Mouse (Mus musculus) lung, embryonic 14.5 days (tissue): ENCODE measurements at regions not wholly inside any gene's neighbourhood (a gene's known extent, or its start where the extent isn't known, plus 50 kb on each side); places are given as distances from the start of the nearest gene placed in this dataset.

Experiments
- ATAC-seq: fragments of 200-750 bp; cut with Nextera tagmentation; 2 replicates; pipeline ENCODE4 v1.8.0; 2017; ENCODE audit warnings: mild to moderate bottlenecking, moderate TSS enrichment, moderate library complexity; ENCODE audit not compliant: insufficient read depth
- DNase-seq: peaks from one replicate; pipeline ENCODE4 v3.0.0-alpha.2; 2015
- H3K27ac ChIP-seq: fragments of 300-500 bp; sonication (generic); 2 replicates; pipeline ENCODE4 v1.5.1; 2014; ENCODE audit warnings: low read depth, mild to moderate bottlenecking, moderate library complexity
- H3K27me3 ChIP-seq: fragments of 300-500 bp; sonication (generic); 2 replicates; pipeline ENCODE4 v1.6.1; 2014; ENCODE audit warnings: low read length, control low read depth; ENCODE audit not compliant: insufficient read depth
- H3K36me3 ChIP-seq: fragments of 300-500 bp; sonication (generic); 2 replicates; pipeline ENCODE4 v1.6.1; 2014; ENCODE audit warnings: control low read depth; ENCODE audit not compliant: insufficient read depth
- H3K4me1 ChIP-seq: fragments of 300-500 bp; sonication (generic); 2 replicates; pipeline ENCODE4 v1.6.1; 2014; ENCODE audit warnings: antibody characterized with exemption, control low read depth; ENCODE audit not compliant: insufficient read depth
- H3K4me2 ChIP-seq: fragments of 300-500 bp; sonication (generic); 2 replicates; pipeline ENCODE4 v1.6.1; 2014; ENCODE audit warnings: mild to moderate bottlenecking
- H3K4me3 ChIP-seq: fragments of 300-500 bp; sonication (generic); 2 replicates; pipeline ENCODE4 v1.5.1; 2014; ENCODE audit warnings: low read depth, low read length
- H3K9ac ChIP-seq: fragments of 300-500 bp; sonication (generic); 2 replicates; pipeline ENCODE4 v1.6.1; 2014
- H3K9me3 ChIP-seq: fragments of 300-500 bp; sonication (generic); 2 replicates; pipeline ENCODE4 v1.6.1; 2016; ENCODE audit warnings: low read depth, low read length, control low read depth
- CTCF ChIP-seq: IDR thresholded peaks from 2 replicates; pipeline ENCODE4 v1.5.1; 2016; ENCODE audit warnings: antibody characterized with exemption, low read depth
- WGBS: fragments of 180-500 bp; shearing (Covaris S2); extraction: QIAGEN DNeasy Blood & Tissue Kit; methylation state at CpG from one replicate; pipeline ENCODE4 v1.1.7; 2014; 5-methylcytosine and 5-hydroxymethylcytosine counted together

GRCm38 (mm10) chr9:79029456-79029855 lies 414.1 kb downstream of the Cd109 start:
- Histone ChIP-seq H3K27me3 (no peaks in the 10 kb centered on the region), H3K4me2 (no peak overlapping the region), H3K4me3 (no peak overlapping the region), H3K36me3 (no peaks in the 10 kb centered on the region), H3K27ac (no peak overlapping the region), H3K4me1 (no peaks in the 10 kb centered on the region), H3K9me3 (no peaks in the 10 kb centered on the region), H3K9ac (no peak overlapping the region)
- no peak for DNase-seq
- TF ChIP-seq CTCF: no peak
- WGBS: 70% methylated on average over 9 of the region's 9 CpGs
- ATAC-seq: no peak

GRCm38 (mm10) chr9:79035677-79036076 lies 420.3 kb downstream of the Cd109 start:
- Histone ChIP-seq H3K4me1 (no peaks in the 10 kb centered on the region), H3K4me2 (no peak overlapping the region), H3K4me3 (no peak overlapping the region), H3K27ac (no peak overlapping the region), H3K36me3 (no peaks in the 10 kb centered on the region), H3K9ac (no peak overlapping the region), H3K27me3 (no peaks in the 10 kb centered on the region), H3K9me3 (no peaks in the 10 kb centered on the region)
- ATAC-seq: no peak
- TF ChIP-seq CTCF: no peak
- no peak for DNase-seq
- 67% methylated on average over 2 of the region's 2 CpGs for WGBS

- H3K27me3 ChIP-seq: no peaks in the 10 kb centered on the region
- 57% methylated on average over 1 of the region's 1 CpGs for WGBS
- DNase-seq (peak; percentile 27), ATAC-seq (no peak)
- H3K9ac ChIP-seq: no peak overlapping the region
- H3K4me1 ChIP-seq: no peaks in the 10 kb centered on the region
- no peak overlapping the region for H3K27ac ChIP-seq
- no peak for TF ChIP-seq CTCF
- no peaks in the 10 kb centered on the region for H3K9me3 ChIP-seq
- H3K4me2 ChIP-seq: no peak overlapping the region
- H3K4me3 ChIP-seq: no peak overlapping the region
- H3K36me3 ChIP-seq: no peaks in the 10 kb centered on the region
These were observed 421.7 kb downstream of the Cd109 start for GRCm38 (mm10) chr9:79037054-79037453.

- 79% methylated on average over 4 of the region's 4 CpGs for WGBS
- no peak overlapping the region for H3K4me3 ChIP-seq
- no peaks in the 10 kb centered on the region for H3K36me3 ChIP-seq
- H3K4me1 ChIP-seq: no peaks in the 10 kb centered on the region
- no peak overlapping the region for H3K4me2 ChIP-seq
- no peak overlapping the region for H3K9ac ChIP-seq
- no peaks in the 10 kb centered on the region for H3K27me3 ChIP-seq
- no peak for ATAC-seq
- no peak overlapping the region for H3K27ac ChIP-seq
- TF ChIP-seq CTCF: no peak
- H3K9me3 ChIP-seq: no peaks in the 10 kb centered on the region
- DNase-seq: no peak
These were observed 423.6 kb downstream of the Cd109 start for GRCm38 (mm10) chr9:79038971-79039370.

DNA sequence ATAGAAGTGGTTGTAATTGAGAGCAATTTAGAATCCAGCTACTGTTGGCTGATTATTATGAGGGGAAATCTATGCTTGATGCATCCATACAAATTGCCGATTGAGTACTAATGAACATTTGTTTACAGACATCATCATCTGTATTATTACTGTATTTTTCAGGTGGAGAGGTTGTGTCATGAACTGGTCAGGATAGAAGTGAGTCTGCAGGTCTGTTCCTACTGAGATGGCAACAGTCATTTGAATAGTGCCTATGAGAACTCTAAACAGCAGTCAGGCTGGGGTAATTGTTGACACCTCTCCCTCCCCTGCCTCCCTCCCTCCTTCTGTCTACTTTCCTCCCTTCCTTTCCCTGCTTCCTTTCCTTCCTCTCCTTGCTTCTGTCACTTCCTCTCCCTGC lies 429.0 kb downstream of the Cd109 start:
- Histone ChIP-seq H3K9me3 (no peaks in the 10 kb centered on the region), H3K4me2 (no peak overlapping the region), H3K27ac (no peak overlapping the region), H3K27me3 (no peaks in the 10 kb centered on the region), H3K4me1 (no peaks in the 10 kb centered on the region), H3K4me3 (no peak overlapping the region), H3K9ac (no peak overlapping the region), H3K36me3 (no peaks in the 10 kb centered on the region)
- DNase-seq (no peak), ATAC-seq (no peak)
- no peak for TF ChIP-seq CTCF
- WGBS: 85% methylated on average over 1 of the region's 1 CpGs

DNA sequence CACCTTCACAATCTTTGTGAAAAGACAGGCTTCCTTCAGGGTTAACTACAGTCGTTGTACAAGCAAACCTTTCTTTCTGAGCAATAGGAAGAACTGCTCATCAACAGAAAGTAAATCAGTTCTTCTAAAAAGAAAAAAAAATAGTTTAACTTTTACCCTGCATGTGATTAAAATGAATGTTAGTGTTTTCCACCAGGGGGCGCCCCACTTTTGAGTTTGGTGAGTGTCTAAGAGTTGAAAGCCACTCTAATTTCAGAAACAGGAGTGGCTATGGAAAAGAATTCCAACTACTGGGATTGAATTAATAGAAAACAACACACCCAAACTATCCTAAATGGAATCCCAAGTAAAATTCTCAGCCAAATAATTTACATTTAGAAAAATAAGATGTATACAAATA lies 430.0 kb downstream of the Cd109 start:
- ATAC-seq: no peak
- DNase-seq: peak; percentile 64
- Histone ChIP-seq H3K27ac (no peak overlapping the region), H3K4me1 (no peaks in the 10 kb centered on the region), H3K27me3 (no peaks in the 10 kb centered on the region), H3K9me3 (no peaks in the 10 kb centered on the region), H3K4me3 (no peak overlapping the region), H3K36me3 (no peaks in the 10 kb centered on the region), H3K4me2 (no peak overlapping the region), H3K9ac (no peak overlapping the region)
- 9% methylated on average over 2 of the region's 2 CpGs for WGBS
- peak; percentile 49; the same call in 1 of the 2 replicates for TF ChIP-seq CTCF

DNA sequence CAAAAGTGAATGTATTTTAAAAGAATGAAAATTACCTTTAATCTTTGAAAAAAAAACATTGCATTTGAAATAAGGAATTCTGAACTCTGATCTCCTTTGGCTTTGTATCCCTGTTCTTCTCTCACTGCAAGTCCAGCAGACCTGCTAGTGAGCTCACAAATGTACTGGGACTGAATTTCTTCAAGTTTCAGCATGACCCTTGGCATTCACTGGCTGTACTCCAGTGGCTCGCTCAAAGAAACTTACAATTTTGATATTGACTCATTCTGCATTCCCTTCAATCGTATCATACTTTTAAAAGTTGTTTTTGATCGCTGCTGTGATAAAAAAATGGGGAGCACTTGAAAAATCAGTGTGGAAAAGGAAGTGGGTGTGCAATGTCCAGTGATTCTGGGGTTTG lies 456.6 kb downstream of the Cd109 start:
- Histone ChIP-seq H3K27ac (no peak overlapping the region), H3K4me3 (no peak overlapping the region), H3K4me2 (no peak overlapping the region), H3K36me3 (no peaks in the 10 kb centered on the region), H3K9me3 (peaks cover 2% of the 10 kb centered on the region; the same call in 1 of the 2 replicates), H3K9ac (no peak overlapping the region), H3K27me3 (no peaks in the 10 kb centered on the region), H3K4me1 (no peaks in the 10 kb centered on the region)
- ATAC-seq (no peak), DNase-seq (no peak)
- WGBS: 59% methylated on average over 3 of the region's 3 CpGs
- TF ChIP-seq CTCF: no peak

DNA sequence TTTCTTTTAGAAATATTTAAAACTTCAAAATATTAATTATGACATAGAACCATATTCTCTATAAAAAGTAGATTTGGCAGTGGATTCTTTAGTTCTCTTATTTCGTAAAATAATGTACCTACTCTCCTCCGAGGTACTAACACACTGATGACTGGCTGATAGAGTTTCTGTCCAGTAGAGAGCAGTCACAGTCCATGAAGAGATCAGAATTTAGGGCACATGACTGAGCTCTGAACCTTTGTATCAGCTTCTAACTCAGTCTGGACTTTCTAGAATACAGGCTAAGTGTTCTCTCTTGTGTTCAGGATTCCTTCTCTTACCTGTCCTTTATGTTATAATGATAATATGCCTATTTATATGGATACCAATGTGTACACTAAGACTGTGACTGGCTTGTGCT lies 494.3 kb downstream of the Cd109 start:
- Histone ChIP-seq H3K27ac (no peak overlapping the region), H3K36me3 (no peaks in the 10 kb centered on the region), H3K4me2 (no peak overlapping the region), H3K27me3 (no peaks in the 10 kb centered on the region), H3K4me3 (no peak overlapping the region), H3K9me3 (no peaks in the 10 kb centered on the region), H3K4me1 (no peaks in the 10 kb centered on the region), H3K9ac (no peak overlapping the region)
- DNase-seq (peak; percentile 73), ATAC-seq (no peak)
- WGBS: 60% methylated on average over 2 of the region's 2 CpGs
- TF ChIP-seq CTCF: peak; percentile 59
